Mouse (Mus musculus) testis, adult 2 months (tissue): ENCODE measurements at regions not wholly inside any gene's neighbourhood (a gene's known extent, or its start where the extent isn't known, plus 50 kb on each side); places are given as distances from the start of the nearest gene placed in this dataset.

ENCODE experiments used
- CTCF ChIP-seq: fragments of 200-500 bp; IDR thresholded peaks from 2 replicates; pipeline ENCODE4 v1.5.1; 2012; ENCODE audit warnings: low read depth, mild to moderate bottlenecking, inconsistent platforms, low read length, moderate library complexity; ENCODE audit not compliant: control insufficient read depth, insufficient read depth, insufficient replicate concordance
- POLR2A ChIP-seq: fragments of 200-500 bp; IDR thresholded peaks from 2 replicates; pipeline ENCODE4 v1.6.1; 2012; ENCODE audit warnings: low read depth, mild to moderate bottlenecking, inconsistent platforms, low read length, moderate library complexity; ENCODE audit not compliant: control insufficient read depth

GRCm38 (mm10) chr2:169094011-169094754 is 138.8 kb upstream of the Zfp64 start:
- TF ChIP-seq CTCF, result no peak
- TF ChIP-seq POLR2A, result no peak
